Mouse (Mus musculus) lung, postnatal 36 days (tissue): ENCODE results near the gene Habp2.
"Not testable (repeated sequence)": the region's sequence is repeated elsewhere in the genome, so short reads cannot be mapped to it uniquely, and the experiment has no call there.

Source experiments
- DNase-seq: peaks from one replicate; pipeline ENCODE4 v3.0.0; 2022; ENCODE audit warnings: mixed read lengths

The Habp2 gene

GRCm38 (mm10) chr19:56297264-56297663 lies 10.3 kb downstream of the Habp2 start:
- DNase-seq = no peak

- DNase-seq = no peak
These were observed 13.9 kb downstream of the Habp2 start for GRCm38 (mm10) chr19:56300835-56301234.

- DNase-seq = no peak
These were observed 29.6 kb downstream of the Habp2 start for GRCm38 (mm10) chr19:56316531-56316930.

GRCm38 (mm10) chr19:56319219-56319618 lies 32.3 kb downstream of the Habp2 start:
- DNase-seq = no peak

GRCm38 (mm10) chr19:56319629-56320028 lies 32.7 kb downstream of the Habp2 start:
- DNase-seq = no peak

- DNase-seq = peak; percentile 15
These were observed 33.4 kb downstream of the Habp2 start for GRCm38 (mm10) chr19:56320186-56320860.

- DNase-seq = no peak
These were observed 34.5 kb downstream of the Habp2 start for GRCm38 (mm10) chr19:56321303-56321920.

GRCm38 (mm10) chr19:56325676-56326075 lies 38.7 kb downstream of the Habp2 start:
- DNase-seq = no peak

GRCm38 (mm10) chr19:56326243-56326855 lies 39.4 kb downstream of the Habp2 start:
- DNase-seq = no peak

GRCm38 (mm10) chr19:56336321-56336720 lies 49.4 kb downstream of the Habp2 start:
- DNase-seq = no peak

GRCm38 (mm10) chr19:56336826-56337225 lies 49.9 kb downstream of the Habp2 start:
- no peak for DNase-seq

- peak; percentile 26 for DNase-seq
These were observed 55.1 kb downstream of the Habp2 start for GRCm38 (mm10) chr19:56342006-56342405.

- no peak for DNase-seq
These were observed 57.1 kb downstream of the Habp2 start for GRCm38 (mm10) chr19:56343869-56344563.

- no peak for DNase-seq
These were observed 59.1 kb downstream of the Habp2 start for GRCm38 (mm10) chr19:56346016-56346415.

- DNase-seq = no peak
These were observed 59.8 kb downstream of the Habp2 start for GRCm38 (mm10) chr19:56346750-56347149.

- peak; percentile 44 for DNase-seq
These were observed 62.4 kb downstream of the Habp2 start for GRCm38 (mm10) chr19:56349295-56349694.

- no peak for DNase-seq
These were observed 66.8 kb downstream of the Habp2 start for GRCm38 (mm10) chr19:56353689-56354088.

- no peak for DNase-seq
These were observed 68.3 kb downstream of the Habp2 start for GRCm38 (mm10) chr19:56355201-56355600.

- peak; percentile 84 for DNase-seq
These were observed 69.8 kb downstream of the Habp2 start for GRCm38 (mm10) chr19:56356480-56357373.

- not testable (repeated sequence) for DNase-seq
These were observed 70.4 kb downstream of the Habp2 start for GRCm38 (mm10) chr19:56357374-56357708.

GRCm38 (mm10) chr19:56358890-56359289 lies 72.0 kb downstream of the Habp2 start:
- DNase-seq = no peak

- DNase-seq = peak; percentile 68
These were observed 77.0 kb downstream of the Habp2 start for GRCm38 (mm10) chr19:56363721-56364460.
